Mouse (Mus musculus) lung, postnatal 0 days (tissue): ENCODE measurements around the gene Kcnd3.

Source experiments
- CTCF ChIP-seq: IDR thresholded peaks from 2 replicates; pipeline ENCODE4 v1.5.1; 2016; ENCODE audit warnings: antibody characterized with exemption, mild to moderate bottlenecking
- EP300 ChIP-seq: IDR thresholded peaks from 2 replicates; pipeline ENCODE4 v1.6.1; 2016; ENCODE audit warnings: antibody characterized with exemption, mild to moderate bottlenecking, control low read depth

GRCm38 (mm10) chr3:105410810-105411209, 41.3 kb upstream of the Kcnd3 start:
- TF ChIP-seq EP300 (no peak), CTCF (no peak)
